Mouse (Mus musculus) cortical plate, adult 2 months (tissue): ENCODE data around the gene Ctu1.

ENCODE experiments used
- CTCF ChIP-seq: fragments of 200-500 bp; IDR thresholded peaks from 2 replicates; pipeline ENCODE4 v1.5.1; 2011; ENCODE audit warnings: mild to moderate bottlenecking, control low read depth, low read length; ENCODE audit not compliant: insufficient read depth; ENCODE audit errors: extremely low read depth
- POLR2A ChIP-seq: fragments of 200-500 bp; IDR thresholded peaks from 2 replicates; pipeline ENCODE4 v1.6.1; 2011; ENCODE audit warnings: mild to moderate bottlenecking, low read length, control low read depth; ENCODE audit not compliant: insufficient read depth; ENCODE audit errors: extremely low read depth

DNA sequence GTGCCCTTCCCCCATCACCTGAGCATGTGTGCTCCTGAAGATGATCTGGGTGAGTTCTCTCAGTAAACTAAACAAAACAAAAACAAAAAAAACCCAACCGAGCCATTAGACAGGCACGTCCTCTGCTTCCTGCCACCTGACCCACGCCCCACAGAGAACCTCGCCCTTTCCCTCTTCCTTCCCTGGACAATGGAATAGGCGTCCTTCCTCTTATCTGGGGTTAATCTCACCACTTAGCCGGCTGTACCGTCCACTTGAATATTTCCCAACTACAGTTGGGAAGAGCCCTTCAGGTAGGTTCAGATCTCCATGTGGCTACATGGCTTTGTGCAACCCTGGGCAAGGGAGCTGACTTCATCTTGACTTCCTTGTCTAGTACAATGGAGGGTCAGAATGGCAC is 13.3 kb downstream of the Ctu1 start:
- no peak for TF ChIP-seq POLR2A
- no peak for TF ChIP-seq CTCF
